Mouse (Mus musculus): ENCODE measurements around the gene Gm28042. TPM values are rescaled to one million over a fixed set of nuclear protein-coding genes. Genes with fewer than 3 reads are reported as not detected.

The Gm28042 gene
- under 1 TPM; 0.41 to 0.42 TPM for total RNA-seq (2021)
- long read RNA-seq, experiment 1, partial matches to known transcripts, result 0 of 2 reads
- long read RNA-seq, experiment 1, other reads (novel, unspliced or antisense), result 2 of 2 reads
- long read RNA-seq, experiment 2, partial matches to known transcripts, result 1 of 3 reads
- long read RNA-seq, experiment 2, other reads (novel, unspliced or antisense), result 2 of 3 reads

DNA sequence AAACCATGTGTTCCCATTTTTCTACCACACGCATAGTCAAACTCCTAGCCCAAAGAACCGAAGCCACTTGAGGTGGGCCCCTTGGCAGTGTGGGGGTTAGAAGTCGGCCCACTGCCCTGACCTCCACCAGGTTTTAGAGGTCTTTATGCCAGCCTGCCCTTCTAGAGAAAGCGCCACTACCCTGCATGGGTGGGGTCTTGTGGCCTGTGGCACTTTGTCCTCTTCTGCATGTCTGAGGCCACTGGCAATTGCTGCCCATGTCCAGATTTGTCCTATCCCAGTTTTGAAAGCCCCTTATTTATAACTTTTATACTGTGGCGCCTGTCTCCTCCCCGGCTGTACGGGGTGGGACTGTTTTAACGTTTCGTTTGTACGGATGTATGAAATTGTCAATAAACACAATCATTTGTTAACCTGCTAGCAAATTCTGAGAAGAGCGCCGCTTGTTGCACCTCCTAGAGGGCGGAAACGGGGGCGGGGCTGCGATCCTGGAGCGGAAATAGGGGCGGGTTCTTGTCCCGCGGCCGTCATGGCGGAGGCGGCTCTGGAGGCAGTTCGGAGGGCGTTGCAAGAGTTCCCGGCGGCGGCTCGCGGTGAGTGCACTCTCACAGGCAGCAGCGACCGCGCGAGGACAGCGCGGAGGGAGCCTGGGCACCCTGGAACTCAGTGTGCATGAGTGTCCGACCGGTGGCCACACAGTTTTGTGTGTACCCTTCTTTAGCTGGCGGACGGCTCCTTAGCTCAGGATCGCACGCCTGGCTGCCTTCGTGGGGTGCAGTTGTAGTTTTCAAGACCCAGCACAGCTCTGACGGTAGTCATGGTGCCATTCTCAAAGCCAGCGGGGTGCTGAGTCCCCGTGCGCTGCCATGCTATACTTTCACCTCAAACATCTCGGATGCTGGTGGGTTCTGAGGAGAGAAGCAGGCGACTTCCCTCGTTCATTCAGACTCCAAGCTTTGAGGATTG lies at the start of gene Gm28042, which contains the start of gene Jmjd7:
Gene Gm28042, plus strand, starts transcription at position 510 of the 966 bp plus-strand sequence.
Gene Jmjd7, plus strand, starts transcription at position 500 of the 966 bp plus-strand sequence.
- peak; percentile 95 for DNase-seq
- intact Hi-C loops (cut with DNase I; ENCODE audit: low total_unique reads), result no loop called here

GRCm38 (mm10) chr2:119980343-119980986 lies 46.8 kb upstream of the Gm28042 start:
- intact Hi-C loops (cut with DNase I; ENCODE audit: low total_unique reads), result no loop called here

DNA sequence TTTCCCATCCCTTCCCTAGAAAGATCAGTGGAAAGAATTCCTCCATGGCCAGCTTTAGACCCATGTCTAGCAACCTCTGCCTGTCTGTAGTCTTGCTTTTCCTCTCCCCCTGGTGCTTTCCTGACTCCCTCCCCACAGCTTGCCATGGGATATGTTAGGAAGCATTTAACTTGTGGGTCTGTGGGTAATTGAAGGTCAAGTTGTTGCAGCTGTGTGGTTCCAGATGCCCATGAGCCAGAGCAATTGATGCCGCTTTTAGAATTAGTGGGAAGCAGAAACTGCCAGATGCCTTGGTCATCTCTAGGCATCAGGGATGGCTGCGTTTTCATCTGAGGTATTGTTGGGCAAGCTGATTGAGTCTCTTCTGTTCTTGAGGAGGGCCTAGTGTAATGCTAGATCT lies 45.7 kb upstream of the Gm28042 start:
- intact Hi-C loops (cut with DNase I; ENCODE audit: low total_unique reads), result no loop called here
- no peak for DNase-seq

More at GRCm38 (mm10) chr2:119980343-119980986, 46.8 kb upstream of the Gm28042 start:
- no peak for DNase-seq

DNA sequence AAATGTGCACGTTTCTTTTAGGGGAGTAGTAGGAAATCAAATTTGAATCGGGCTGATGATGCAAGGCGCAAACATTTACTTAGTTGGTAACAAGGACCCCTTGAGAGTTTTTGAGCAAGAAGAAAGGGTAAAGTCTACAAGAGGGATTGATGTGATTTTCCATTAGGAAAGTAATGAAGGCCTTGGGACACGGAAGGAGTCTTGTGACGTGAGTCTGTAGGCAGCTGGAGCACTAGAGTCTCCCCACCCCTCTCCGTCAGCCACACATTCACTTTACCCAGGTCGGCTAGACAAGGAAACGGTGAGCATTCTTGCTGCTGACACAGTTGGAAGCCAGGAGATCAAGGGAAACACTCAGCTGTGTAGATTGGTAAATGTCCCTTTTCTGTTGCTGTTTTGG lies 41.4 kb upstream of the Gm28042 start:
- intact Hi-C loops (cut with DNase I; ENCODE audit: low total_unique reads), result no loop called here
- no peak for DNase-seq

GRCm38 (mm10) chr2:119986369-119986768 lies 40.9 kb upstream of the Gm28042 start:
- DNase-seq, result no peak
- intact Hi-C loops (cut with DNase I; ENCODE audit: low total_unique reads), result no loop called here

DNA sequence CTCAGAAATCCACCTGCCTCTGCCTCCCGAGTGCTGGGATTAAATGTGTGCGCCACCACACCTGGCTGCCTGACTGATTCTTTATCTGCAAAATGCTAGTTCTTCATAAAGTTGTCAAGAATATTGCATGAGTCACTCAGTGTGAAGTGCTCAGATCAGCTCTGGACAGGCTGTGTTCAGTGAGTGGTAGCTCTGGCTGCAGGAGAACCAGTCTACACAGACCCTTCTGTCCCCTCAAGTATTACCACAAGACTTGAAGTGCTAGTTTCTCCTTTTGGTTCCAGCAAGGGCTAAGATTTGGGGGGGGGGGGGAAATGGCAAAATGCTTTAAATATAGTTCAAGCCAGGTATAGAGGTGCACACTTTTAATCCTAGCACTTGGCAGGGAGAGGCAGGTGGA lies 39.9 kb upstream of the Gm28042 start:
- intact Hi-C loops (cut with DNase I; ENCODE audit: low total_unique reads), result no loop called here
- DNase-seq, result no peak

DNA sequence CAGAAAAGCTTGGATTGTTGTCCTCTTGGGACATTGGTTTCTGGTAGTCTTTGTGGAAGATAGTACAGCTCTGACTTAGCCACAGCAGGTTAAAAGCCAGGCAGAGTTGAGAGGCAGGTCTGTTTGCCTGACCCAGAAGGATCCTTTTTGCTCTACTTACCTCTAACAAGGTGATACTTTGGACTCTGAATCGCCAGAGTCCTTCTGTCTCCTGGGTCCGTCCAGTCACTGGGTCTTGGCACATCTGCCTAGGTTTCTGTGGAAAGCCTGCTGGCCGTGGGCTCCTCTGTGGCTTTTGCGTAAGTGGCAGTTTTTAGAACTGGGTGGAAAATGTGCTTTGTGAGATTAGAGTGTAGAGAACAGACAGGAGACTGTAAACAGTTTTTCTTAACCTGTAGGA lies 38.3 kb upstream of the Gm28042 start:
- DNase-seq, result no peak
- intact Hi-C loops (cut with DNase I; ENCODE audit: low total_unique reads), result no loop called here

DNA sequence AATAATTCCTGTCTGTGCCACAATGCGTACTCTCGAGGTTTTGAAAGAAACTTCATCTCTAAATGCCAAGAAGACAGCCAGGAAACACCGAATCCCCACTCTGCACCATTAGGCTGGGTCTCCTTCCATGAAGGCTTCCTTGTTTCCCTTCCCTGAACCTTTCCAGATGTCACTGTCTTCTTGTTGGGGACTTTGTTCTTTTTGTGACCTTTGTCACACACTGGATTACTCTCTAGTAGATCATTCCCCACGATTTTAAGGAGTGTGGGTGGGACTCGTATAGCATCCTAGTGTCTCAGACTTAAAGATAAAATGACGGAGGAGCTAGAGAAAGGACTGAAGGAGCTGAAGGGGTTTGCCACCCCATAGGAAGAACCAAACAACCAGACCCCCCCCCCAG lies 36.4 kb upstream of the Gm28042 start:
- no peak for DNase-seq

GRCm38 (mm10) chr2:119992349-119992748 lies 34.9 kb upstream of the Gm28042 start:
- intact Hi-C loops (cut with DNase I; ENCODE audit: low total_unique reads), result no loop called here
- DNase-seq, result peak; percentile 32

More for the DNA sequence above, 36.4 kb upstream of the Gm28042 start:
- intact Hi-C loops (cut with DNase I; ENCODE audit: low total_unique reads), result no loop called here

DNA sequence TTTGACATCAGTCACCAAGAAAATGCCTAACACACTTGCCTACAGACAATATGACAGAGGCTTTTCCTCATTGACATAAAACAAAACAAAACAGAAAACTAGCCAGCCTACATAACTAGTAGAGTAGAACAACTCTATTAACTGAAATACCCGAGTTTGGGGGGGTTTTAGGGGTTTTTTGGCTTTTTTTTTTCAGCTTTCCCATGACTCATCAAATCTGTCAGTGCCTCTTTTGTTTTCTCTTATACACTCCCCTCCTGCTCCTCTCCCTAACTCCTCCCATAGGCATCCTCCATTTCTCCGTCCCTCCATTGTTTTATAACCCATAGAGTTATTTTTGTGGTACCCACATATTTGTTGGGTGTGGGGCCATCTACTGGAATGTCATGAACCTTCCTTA lies 33.8 kb upstream of the Gm28042 start:
- no peak for DNase-seq
- intact Hi-C loops (cut with DNase I; ENCODE audit: low total_unique reads), result no loop called here

DNA sequence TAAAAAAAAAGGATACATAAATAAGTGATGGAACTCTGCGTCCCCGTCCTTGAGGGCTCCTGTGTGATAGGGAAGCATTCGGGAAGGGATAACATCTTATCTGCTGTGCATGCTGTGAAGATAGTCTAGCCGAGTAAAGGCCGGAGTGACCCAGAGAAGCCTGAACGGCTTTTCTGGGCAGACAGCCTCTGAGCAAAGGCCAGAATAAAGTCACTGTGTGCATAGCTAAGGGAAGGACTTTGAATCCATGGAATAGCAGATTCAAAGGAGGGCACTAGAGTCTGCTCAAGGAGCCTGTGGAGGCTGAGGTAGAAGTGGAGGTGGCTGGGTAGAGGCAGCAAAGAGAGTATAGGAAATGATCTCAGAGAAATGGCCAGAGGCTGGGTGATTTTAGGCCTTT lies 32.5 kb upstream of the Gm28042 start:
- no peak for DNase-seq
- intact Hi-C loops (cut with DNase I; ENCODE audit: low total_unique reads), result no loop called here

GRCm38 (mm10) chr2:119995391-119996281 lies 31.7 kb upstream of the Gm28042 start:
- intact Hi-C loops (cut with DNase I; ENCODE audit: low total_unique reads), result no loop called here
- no peak for DNase-seq

GRCm38 (mm10) chr2:119997354-119997753 lies 29.9 kb upstream of the Gm28042 start:
- DNase-seq, result no peak
- intact Hi-C loops (cut with DNase I; ENCODE audit: low total_unique reads), result no loop called here

DNA sequence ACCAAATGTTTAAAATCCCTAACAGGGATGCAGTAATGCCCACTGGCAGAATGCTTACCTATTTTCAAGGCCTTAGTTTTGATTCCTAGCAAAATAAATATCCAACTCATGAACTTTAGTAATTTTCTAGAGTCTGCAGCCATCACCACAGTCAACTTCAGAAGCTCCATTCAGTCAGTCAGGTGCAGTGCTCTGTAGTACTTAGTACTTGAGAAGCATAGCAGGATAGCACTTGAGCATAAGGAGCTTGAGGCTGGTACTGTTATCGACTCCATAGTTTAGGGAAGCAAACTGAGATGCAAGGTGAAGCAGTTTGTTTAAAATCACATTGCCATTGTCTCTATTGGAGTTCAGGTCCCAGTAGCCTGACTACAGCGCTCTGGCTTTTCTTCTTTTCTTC lies 27.6 kb upstream of the Gm28042 start:
- no peak for DNase-seq
- intact Hi-C loops (cut with DNase I; ENCODE audit: low total_unique reads), result no loop called here

DNA sequence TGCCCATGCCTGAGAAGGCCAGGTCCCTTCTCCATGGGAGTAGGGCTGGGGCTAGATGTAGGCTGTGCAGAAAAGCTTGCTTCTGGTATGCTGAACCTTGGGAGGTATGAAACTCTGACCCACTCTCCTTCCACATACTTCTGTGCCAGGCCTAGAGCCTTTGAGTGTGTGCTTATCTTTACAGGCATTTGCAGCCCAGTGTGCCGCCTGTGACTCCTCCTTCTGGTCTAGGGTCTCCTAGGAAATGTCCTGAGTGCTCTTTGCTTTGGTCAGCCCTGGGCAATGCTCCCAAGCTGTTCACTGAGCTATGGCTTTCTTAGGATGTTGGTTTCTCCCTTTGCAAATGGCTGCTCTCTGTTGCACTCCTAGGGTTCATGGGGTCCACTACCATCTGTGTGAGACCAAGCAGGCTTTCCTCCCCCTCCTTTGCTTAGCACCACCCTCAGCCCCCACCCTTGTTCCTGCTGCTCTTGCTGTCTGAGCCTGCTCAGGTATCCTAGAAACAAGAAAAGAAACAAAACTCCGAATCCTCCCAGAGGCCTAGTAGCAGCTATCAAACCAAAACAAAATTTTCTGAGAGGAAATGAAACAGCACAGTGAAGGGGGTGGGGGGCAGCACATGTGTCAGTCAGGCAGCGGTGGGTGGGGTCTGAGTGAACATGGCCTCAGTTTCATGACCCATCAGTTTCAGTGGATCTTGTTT lies 26.3 kb upstream of the Gm28042 start:
- intact Hi-C loops (cut with DNase I; ENCODE audit: low total_unique reads), result no loop called here
- no peak for DNase-seq

GRCm38 (mm10) chr2:120001956-120002355 lies 25.3 kb upstream of the Gm28042 start:
- DNase-seq, result no peak
- intact Hi-C loops (cut with DNase I; ENCODE audit: low total_unique reads), result no loop called here

GRCm38 (mm10) chr2:120003970-120004369 lies 23.3 kb upstream of the Gm28042 start:
- intact Hi-C loops (cut with DNase I; ENCODE audit: low total_unique reads), result no loop called here
- no peak for DNase-seq

- intact Hi-C loops (cut with DNase I; ENCODE audit: low total_unique reads), result no loop called here
- DNase-seq, result no peak
Observed at GRCm38 (mm10) chr2:120006696-120007095, 20.6 kb upstream of the Gm28042 start.

All from gastrocnemius, postnatal 14 days (tissue).